Mouse (Mus musculus): ENCODE data around the gene Il22ra2.

GRCm38 (mm10) chr10:19587281-19587680, 34.5 kb upstream of the Il22ra2 start:
- TF ChIP-seq POLR2A (IDR thresholded peaks at IDR 0.05; ENCODE audit: borderline replicate concordance, extremely low read depth, insufficient read depth, insufficient read length, poor library complexity, severe bottlenecking), result no peak
- TF ChIP-seq CTCF (IDR thresholded peaks at IDR 0.05; ENCODE audit: borderline replicate concordance, extremely low read depth, insufficient read depth, insufficient read length), result no peak
